Mouse (Mus musculus) urinary bladder, postnatal 14 days (tissue): Measurements from ENCODE around the gene App.

ENCODE experiments used
- DNase-seq: peaks from one replicate; pipeline ENCODE4 v3.0.0; 2021; ENCODE audit warnings: low spot score

The App gene

DNA sequence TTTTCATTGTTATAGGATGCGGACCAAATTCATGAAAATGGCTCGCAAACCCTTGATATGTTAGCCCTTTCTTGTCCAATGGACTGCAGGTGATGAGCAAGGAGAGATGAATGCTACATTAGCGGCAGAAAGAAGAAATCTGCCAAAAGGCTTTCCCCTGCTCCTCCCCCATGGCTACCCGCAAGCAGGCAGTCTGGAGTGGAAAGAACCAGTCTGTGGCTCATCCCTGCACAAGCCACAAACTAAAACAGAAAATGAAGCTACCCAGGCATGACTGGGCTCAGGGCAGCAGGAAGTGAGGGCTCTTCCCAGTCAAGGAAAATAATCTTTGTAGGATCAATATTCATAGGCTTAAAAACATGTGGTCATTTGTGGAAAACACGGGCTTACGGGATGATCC is 54.6 kb downstream of the App start:
- no peak for DNase-seq

DNA sequence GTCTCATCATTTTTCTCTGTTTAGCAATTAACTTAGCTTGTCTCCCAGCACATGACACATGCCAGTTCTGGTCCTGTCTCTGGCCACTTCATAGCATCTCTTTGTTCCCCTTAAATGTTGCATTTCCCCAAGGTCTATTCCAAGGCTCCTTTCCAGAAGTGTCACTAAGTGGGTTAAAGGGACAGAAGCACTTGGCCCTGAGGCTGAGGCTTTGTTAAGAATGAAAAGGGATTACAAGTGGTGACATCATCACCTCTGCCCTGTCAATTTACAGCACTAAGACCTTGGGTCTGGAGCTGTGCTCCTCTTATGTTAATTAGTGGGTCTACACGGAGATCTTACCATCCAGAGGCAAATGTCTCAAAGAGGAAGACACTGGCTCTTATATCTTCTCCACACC is 56.0 kb downstream of the App start:
- DNase-seq = no peak

DNA sequence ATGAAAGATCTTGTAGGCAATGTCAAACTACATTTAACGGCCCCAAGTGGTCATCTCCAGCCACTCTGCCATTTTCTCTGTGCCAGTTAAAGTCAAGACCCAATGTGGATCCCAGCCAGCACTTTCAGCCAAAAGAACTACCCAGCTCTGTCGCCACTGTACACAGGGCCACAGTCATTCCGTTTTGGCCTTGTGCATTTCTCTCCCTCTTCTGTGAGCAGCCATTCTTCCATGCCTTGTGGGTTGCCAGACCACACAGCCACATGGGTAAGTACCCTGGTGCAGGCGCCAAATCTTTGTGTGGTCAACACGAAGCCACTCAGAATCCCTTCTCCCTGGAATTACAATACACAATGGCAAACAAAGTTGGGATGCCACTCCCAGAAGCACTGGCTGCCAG is 57.7 kb downstream of the App start:
- no peak for DNase-seq

DNA sequence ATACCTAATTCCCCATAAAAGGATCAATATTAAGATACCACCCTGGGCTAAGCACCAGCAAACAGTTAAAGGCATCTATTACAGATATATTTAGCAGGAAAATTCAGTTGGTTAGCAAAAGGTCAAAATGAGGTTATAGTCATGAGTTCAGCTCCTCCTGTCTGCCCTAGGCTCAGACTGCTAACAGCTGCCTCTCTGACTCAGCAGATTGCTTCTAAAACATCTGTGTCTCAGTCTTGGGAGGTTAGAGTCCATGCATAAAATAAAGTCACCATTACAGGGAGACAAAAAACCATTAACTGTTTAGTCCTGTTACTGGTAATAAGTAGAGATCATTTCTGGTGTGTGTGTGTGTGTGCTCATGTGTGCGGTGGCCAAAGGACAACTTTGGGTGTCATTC is 58.8 kb downstream of the App start:
- DNase-seq = no peak

DNA sequence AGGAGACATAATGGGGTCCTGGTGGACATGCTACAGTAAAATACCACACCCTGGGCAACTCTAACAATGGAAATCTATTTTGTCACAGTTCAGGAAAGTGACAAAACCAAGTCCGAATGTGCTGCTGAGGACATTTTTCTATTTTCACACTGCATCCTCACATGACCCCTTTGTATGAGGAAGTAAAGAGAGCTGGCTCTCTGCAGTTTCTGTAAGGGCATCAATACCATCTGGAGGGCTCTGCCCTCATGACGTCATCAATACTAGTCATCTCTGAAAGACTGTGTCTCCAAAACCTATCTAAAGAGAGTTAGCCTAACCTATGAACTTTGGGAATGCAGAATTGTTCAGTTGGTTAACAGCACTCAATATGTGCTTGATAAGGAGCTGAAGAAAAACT is 59.6 kb downstream of the App start:
- no peak for DNase-seq

DNA sequence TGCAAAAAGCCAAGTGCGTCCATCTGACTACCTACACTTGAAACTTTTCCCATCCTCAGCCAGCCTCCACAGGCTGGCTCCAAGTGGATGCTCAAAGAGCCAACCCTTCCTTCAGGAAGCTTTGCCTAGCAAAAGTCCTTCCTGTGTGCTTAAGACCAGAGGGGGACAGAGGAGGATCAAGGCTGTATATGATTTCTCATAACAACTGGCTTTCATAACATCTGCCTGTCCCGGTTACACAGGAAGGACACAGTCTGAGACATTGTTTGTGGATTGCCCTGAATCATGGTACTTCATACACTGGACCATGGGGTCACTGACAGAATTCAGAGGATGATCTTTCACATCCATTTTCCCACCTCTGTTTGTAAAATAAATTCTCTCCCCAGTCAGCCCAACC is 61.3 kb downstream of the App start:
- no peak for DNase-seq

DNA sequence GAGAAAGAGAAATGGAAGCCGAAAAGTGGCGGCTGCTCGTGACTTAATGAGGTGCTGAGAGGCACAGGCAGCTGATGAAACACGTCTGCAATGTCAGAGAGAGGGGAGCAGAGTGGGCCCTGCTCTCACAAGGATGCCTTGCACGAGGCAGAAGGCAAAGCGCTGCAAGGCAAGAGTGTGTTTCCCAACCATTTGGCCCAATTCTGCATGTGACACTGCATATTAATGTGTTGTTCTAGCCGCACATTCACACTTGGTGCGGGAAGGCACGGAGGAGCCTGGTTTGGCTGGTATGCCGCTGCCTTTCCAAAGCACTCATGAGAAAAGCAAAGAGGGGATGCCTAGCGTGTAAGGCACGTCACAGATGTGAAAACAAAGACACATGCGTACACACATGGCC is 63.1 kb downstream of the App start:
- no peak for DNase-seq

DNA sequence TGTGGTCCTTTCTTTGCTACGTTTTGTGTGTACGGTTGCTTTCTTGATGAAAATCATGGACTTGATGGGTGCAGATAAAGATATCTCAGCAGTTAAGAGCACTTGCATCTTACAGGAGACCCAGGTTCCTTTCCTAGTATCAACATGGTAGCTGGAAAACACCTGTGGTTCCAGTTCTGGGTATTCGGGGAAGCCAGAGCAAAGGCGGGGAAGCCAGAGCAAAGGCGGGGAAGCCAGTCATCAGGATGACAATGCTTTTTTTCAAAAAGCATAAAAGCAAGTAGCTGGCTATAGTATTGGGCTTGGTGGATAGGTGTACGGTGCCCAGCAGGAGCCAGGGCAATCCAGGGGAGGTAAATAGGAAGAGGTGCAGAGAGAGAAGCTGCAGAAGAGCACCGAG is 65.1 kb downstream of the App start:
- DNase-seq = no peak

DNA sequence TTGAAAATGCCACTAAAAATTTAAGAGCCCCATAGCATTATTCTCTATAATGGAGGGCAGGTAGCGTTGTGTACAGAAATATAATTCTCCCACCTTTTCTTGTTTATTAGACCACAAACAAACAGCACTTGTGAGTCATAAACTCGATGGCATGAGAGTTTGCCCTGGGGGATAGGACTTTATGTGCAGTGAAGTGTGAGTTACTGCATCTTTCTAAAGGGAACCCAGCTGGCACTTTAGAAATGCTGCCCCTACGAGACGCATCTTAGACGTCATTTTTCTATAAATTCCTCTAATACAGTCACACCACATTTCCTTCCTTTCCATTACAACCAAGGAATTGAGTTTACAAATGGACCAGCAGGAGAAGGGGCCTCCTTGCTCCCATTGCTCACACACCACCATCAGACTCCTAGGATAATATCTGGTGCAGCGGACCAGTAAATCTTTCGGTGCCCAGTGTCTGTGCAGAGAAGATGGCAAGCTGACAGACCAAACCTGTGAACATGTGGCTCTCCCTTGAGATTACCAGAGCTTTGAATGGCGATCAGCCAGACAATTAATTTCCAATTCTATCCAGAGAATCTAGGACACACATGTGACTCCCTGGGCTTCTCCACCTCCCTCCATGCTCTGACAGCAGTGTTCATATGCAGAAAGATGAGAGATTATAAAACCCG is 66.8 kb downstream of the App start:
- DNase-seq = no peak

DNA sequence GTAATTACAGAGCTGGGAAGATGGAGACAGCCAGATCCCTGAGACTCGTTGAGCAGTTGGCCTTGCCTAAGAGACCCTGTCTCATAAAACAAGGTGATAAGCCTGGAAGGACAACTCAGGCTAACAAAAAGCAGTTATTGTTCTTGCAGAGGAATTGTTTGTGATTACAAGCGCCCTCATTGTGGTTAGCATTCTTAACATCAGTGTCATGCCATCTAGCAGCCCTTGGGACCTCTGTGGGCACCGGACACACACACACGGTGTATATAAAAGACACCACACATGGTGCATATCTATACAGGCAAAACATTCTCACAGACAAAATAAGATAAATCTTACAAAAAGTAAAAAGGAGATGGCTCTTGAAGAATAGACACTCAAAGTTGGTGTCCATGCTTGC is 68.0 kb downstream of the App start:
- no peak for DNase-seq

DNA sequence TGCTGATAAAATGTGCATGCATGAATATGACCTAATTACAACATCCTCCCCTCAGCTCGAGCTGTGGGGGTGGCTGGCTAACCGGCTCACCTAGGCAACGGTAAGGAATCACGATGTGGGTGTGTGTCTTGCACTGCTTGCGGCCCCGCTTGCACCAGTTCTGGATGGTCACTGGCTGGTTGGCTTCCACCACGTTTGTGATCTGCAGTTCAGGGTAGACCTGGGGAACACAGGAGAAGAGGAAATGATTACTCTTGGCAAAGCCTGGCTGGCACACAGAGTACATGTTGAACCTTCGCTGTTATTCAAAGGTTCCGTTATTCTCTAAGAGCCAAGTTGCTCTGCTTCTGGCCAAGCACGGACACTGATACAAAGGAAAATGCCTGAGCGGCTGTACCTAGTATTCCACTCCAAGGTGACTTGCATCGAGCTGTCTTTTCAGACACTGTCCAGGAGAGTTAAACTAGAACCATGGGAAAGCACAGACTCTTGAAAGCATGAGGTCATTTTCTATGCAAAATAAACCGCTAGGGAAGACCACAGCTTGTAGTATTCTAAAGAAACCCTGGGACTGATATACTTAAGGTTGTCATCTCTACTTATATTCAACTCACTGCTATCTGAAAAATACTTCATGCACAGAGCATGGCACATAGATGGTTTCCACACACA is 70.3 kb downstream of the App start:
- DNase-seq = no peak

DNA sequence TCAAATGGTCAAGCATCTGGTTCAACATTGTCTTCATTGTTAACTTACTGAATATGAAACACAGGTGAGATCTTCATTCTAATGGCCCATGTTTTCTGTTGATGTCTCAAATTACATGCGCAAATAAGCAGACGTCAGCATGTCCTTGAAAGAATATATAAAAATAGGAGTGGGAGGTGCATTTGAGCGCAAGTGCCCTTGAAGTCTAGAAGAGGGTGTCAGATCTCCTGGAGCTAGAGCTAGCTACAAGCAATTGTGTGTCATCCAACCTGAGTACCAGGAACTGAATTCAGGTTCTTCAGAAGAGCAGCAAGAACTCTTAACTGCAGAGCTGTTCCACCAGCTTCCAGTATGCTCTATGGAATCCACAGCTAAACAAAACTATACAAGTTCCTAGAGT is 72.0 kb downstream of the App start:
- DNase-seq = no peak

DNA sequence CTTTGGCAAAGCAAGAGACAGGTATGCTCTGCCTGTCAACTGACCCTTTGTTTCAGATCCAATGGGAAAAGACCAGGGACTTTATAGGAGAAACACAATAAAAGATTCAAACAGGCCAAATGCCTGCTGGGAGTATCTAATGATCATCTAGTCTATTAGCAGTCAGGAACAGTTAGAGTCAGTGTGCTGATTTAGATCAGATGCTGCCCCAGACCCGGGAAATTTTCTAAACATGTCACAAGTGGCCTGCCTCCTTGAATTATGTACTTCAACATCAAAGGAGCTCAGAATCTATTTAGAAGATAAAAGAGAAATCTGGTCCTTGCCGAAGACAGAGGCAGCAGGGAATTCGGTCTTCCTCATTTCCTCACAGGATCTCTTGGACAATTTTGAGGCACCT is 72.8 kb downstream of the App start:
- no peak for DNase-seq

DNA sequence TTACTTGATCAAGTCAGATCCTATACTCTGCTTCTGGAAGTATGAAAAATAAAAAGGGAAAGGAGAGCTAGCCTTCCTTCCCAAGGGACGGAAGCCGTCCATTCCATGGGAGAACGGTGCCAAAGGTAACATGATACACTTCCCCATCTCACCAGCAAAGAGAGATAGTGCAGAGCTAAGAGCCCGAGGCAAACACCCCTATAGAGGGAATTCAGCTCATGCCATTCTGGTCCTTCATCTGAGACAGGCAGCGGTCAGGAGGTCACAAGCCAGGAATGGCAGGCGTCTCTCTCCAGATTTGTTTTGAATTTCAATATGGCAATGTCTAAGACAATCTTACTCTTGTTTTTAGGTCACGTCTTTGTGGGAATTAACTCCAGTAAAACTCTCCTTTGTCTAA is 74.1 kb downstream of the App start:
- DNase-seq = no peak

DNA sequence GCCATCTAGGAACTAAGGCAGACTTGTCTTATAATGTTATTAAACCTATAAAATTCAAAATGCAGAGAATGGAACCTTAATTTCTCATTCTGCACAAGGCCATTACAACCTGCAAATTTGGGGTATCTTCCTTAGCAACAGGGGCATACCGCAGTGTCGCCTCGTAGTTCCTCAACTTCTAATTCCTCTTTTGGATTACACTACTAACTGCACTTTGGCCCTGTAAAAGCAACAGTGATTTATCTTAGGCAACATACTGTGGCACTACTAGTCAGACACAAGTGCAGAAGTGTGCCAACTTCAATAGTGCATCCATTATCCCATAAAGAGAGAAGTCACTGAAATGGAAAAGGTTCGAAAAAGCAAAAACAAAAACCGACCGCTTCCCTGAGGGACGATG is 74.5 kb downstream of the App start:
- DNase-seq = no peak

DNA sequence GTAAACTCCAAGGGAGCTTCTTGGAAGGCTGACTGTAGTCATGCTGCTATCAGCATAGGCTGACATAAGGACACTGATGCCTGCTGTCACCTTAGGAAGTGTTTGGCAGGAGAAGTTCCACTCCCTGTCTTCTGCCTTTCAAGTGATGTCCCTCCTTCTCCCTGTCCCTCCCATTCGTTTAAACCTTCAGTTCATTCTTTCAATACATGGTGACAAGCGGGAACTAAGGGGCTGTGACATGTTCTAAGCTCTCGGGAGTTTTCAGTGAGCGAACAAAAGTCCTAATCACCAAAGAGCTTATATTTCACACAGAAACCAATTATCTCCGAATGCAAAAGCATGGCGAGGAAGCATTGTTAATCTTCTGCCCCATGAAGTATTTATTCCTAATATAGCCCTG is 77.2 kb downstream of the App start:
- DNase-seq = no peak

DNA sequence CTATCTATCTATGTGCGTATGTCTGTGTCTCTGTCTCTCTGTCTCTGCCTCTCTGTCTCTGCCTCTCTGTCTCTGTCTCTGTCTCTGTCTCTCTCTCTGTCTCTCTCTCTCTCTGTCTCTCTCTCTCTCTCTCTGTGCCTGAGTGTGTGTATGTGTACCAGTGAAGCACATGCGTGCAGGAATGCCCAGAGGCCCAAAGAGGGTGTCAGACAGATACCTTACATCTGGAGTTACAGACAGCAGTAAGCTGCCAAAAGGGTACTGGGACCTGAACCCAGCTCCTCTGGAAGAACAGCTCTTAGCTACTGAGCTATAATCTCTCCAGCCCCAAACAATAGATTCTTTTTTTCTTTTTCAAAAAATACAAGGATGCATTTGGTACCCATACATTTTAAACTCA is 77.6 kb downstream of the App start:
- DNase-seq = no peak

DNA sequence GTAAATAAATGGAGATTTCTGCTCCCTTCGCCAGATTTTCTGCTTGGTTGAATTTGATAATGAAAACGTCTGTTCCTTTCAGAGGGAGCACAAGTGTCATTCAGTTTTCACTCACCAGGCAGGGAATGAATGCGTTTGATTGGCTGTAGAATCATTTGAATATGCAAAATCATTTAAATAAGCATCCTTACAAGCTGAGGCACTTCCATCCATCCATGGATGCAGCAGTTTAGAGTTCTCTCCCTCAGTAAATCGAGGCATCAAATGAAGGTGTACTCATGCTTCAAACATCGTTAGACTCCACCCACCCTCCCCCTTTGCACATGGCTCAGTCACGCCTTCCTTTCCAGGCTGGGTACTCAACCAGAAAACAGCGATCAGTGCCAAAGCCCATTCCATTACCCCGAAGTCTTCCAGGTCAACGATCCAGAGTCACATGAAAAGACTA is 80.9 kb downstream of the App start:
- no peak for DNase-seq

DNA sequence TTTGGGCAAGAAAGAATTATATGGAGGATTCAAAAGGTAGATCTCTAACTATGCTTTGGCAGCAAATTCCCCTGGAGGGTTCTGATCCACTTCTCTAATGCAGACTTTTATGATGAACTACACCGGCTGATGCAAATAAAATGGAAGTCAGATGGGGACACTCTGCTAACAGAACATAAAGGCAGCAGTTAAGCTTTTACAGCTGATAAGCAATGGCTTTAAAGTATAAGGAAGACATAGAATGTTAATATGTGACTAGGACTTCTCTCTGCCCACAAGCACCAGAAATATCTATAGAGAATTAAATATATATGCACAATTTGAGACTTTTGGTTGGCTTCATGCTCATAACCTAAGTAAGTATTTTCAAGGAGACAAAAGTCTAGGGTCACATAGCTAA is 81.4 kb downstream of the App start:
- DNase-seq = no peak

DNA sequence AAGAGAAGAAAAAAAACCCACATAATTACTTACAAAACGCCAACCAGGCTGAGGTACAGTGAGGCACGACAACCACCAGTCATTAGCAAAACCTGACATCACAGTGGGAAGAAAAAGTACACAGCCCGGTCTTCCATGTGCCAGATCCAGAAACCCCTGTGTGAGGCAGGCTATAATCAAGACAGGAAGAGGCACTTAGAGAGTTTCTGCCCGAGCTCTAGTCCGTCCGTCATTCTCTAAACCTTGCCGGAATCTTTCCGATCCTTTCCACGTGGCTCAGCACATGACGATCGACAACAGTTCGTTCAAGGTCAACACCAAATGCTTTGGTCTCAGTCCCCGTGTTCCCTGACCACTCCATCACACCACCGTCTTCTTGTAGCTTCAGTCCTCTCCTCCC is 82.6 kb downstream of the App start:
- no peak for DNase-seq

DNA sequence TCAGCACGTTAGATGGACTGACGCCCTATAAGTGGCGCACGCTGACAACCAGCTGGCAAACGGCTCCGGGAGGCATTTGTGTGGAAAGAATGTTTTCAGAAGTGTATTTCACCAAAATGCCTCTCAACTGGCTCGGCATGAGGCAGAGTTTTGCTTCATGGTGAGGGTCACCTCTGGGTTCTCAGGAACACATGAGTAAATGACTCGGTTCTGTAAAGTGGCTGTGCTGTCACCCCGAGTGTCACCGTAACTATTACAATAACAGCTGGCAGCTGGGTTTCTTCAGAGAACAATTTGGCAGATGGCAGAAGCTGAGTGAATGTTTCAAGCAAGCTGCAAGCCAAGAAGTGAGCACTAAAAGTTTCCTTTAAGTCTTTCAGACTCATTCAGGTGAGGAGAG is 85.4 kb downstream of the App start:
- no peak for DNase-seq

DNA sequence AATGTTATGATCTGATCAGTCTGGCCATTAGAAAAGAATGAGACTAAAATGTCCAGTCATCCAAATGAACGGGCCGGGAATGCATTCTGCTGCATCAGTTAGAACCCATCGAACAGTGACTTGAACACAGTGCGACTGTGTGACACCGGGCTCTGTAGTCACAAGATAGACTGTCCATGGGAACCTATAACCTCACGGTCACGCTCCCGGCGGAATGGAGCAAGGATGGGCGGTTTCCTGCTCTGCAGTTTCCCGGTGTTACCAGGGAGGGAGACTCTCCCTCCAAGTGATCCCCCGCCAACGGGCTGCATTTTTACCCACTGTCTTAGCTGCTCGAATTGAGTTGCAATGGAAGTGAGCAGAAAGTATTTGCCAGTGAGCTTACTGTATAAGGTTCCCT is 87.3 kb downstream of the App start:
- no peak for DNase-seq

DNA sequence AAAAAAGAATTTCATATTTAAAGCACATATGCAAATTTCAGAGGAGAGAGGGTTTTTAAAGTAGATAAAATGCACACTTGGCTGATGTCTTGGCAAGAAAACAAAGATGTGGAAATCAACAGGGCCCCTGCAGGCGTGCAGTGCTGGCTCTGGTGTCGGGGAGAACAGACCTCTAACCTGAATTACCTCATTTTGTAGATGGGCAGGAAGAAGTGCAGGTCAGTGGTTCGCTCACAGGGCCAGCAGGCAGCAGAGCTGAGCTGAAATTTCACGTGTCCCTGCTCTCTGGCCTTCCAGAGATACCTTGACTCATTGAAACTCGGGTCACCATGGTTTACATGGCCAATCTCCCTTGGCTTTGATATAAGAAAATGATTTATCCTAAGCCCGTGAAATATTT is 87.7 kb downstream of the App start:
- no peak for DNase-seq

DNA sequence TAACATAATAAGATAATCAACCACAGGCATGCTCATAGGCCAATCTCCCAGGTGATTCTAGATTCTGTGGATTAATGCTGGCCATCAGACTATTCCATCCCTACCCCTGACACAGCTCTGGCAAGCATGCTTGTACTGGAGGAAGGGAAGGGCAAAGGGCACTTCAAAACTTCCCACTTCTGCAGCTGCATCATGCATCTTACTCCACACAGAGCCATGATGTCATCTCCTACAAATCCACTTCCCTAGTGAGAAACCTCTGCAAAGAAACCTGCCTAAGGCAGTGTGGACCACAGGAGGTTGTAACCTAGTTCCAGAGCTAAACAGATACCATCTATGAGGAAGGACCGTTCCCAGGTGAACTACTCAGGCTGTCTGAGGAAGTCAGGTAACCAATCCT is 89.4 kb downstream of the App start:
- DNase-seq = no peak
